Mouse (Mus musculus) lung, postnatal 0 days (tissue): ENCODE measurements around the gene Kdf1.

ENCODE experiments used
- CTCF ChIP-seq: IDR thresholded peaks from 2 replicates; pipeline ENCODE4 v1.5.1; 2016; ENCODE audit warnings: antibody characterized with exemption, mild to moderate bottlenecking
- EP300 ChIP-seq: IDR thresholded peaks from 2 replicates; pipeline ENCODE4 v1.6.1; 2016; ENCODE audit warnings: antibody characterized with exemption, mild to moderate bottlenecking, control low read depth

DNA sequence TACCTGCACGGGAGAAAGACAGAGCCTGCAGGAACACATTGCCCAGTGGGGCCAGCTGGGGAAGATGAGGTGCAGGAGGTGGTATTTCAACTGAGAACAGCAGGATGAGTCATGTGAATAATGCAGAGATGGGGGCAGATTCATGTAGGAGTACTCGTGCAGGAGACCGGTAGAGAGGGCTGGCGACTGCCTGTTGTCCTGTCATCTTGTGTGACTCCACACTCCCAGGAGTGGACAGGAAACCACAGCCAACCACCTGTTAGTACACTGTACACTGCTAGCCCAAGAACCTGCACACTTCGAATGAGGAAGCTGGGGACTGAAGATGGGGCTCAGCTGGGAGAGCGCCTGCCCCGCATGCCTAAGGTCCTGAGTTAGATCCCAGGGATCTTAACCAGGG lies 17.2 kb upstream of the Kdf1 start:
- TF ChIP-seq CTCF (no peak), EP300 (no peak)
